Mouse (Mus musculus): ENCODE measurements around the gene Rab43. TPM values are rescaled to one million over a fixed set of nuclear protein-coding genes. Genes with fewer than 3 reads are reported as not detected.

Gene Rab43
- polyA plus RNA-seq, 1 experiment = 78.0 TPM

GRCm38 (mm10) chr6:87744632-87745031 is 67.3 kb downstream of the Rab43 start:
- Histone ChIP-seq H3K27ac (ENCODE audit: insufficient read depth, low read depth, low read length) (no peak overlapping the region), H3K4me1 (ENCODE audit: control insufficient read depth, insufficient read depth, low read length) (peaks cover 12% of the 10 kb centered on the region), H3K4me3 (ENCODE audit: insufficient read depth, low read length) (no peak overlapping the region)
- TF ChIP-seq CTCF (IDR thresholded peaks at IDR 0.05; ENCODE audit: low read depth, low read length) (no peak), POLR2A (IDR thresholded peaks at IDR 0.05; ENCODE audit: borderline replicate concordance, low read depth, low read length) (no peak)

GRCm38 (mm10) chr6:87743281-87743680 is 68.7 kb downstream of the Rab43 start:
- peaks cover 11% of the 10 kb centered on the region for H3K4me1 ChIP-seq (ENCODE audit: control insufficient read depth, insufficient read depth, low read length)
- TF ChIP-seq POLR2A (IDR thresholded peaks at IDR 0.05; ENCODE audit: borderline replicate concordance, low read depth, low read length) = no peak
- TF ChIP-seq CTCF (IDR thresholded peaks at IDR 0.05; ENCODE audit: low read depth, low read length) = no peak
- H3K27ac ChIP-seq (ENCODE audit: insufficient read depth, low read depth, low read length) = no peak overlapping the region
- no peak overlapping the region for H3K4me3 ChIP-seq (ENCODE audit: insufficient read depth, low read length)

- Histone ChIP-seq H3K27ac (ENCODE audit: insufficient read depth, low read depth, low read length) (no peak overlapping the region), H3K4me1 (ENCODE audit: control insufficient read depth, insufficient read depth, low read length) (peaks cover 10% of the 10 kb centered on the region), H3K4me3 (ENCODE audit: insufficient read depth, low read length) (no peak overlapping the region)
- no peak for TF ChIP-seq POLR2A (IDR thresholded peaks at IDR 0.05; ENCODE audit: borderline replicate concordance, low read depth, low read length)
- TF ChIP-seq CTCF (IDR thresholded peaks at IDR 0.05; ENCODE audit: low read depth, low read length) = peak; percentile 69
Observed at GRCm38 (mm10) chr6:87742804-87743203, 69.2 kb downstream of the Rab43 start.

GRCm38 (mm10) chr6:87741978-87742377 is 70.0 kb downstream of the Rab43 start:
- Histone ChIP-seq H3K4me1 (ENCODE audit: control insufficient read depth, insufficient read depth, low read length) (peaks cover 10% of the 10 kb centered on the region), H3K4me3 (ENCODE audit: insufficient read depth, low read length) (no peak overlapping the region), H3K27ac (ENCODE audit: insufficient read depth, low read depth, low read length) (no peak overlapping the region)
- no peak for TF ChIP-seq CTCF (IDR thresholded peaks at IDR 0.05; ENCODE audit: low read depth, low read length)

- H3K4me3 ChIP-seq (ENCODE audit: insufficient read depth, low read length) = no peak overlapping the region
- peaks cover 8% of the 10 kb centered on the region for H3K4me1 ChIP-seq (ENCODE audit: control insufficient read depth, insufficient read depth, low read length)
- TF ChIP-seq CTCF (IDR thresholded peaks at IDR 0.05; ENCODE audit: low read depth, low read length) = no peak
- no peak for TF ChIP-seq POLR2A (IDR thresholded peaks at IDR 0.05; ENCODE audit: borderline replicate concordance, low read depth, low read length)
- no peak overlapping the region for H3K27ac ChIP-seq (ENCODE audit: insufficient read depth, low read depth, low read length)
Observed at GRCm38 (mm10) chr6:87740496-87740895, 71.5 kb downstream of the Rab43 start.

- no peak overlapping the region for H3K27ac ChIP-seq (ENCODE audit: insufficient read depth, low read depth, low read length)
- no peak overlapping the region for H3K4me3 ChIP-seq (ENCODE audit: insufficient read depth, low read length)
- peaks cover 6% of the 10 kb centered on the region for H3K4me1 ChIP-seq (ENCODE audit: control insufficient read depth, insufficient read depth, low read length)
- TF ChIP-seq POLR2A (IDR thresholded peaks at IDR 0.05; ENCODE audit: borderline replicate concordance, low read depth, low read length) = no peak
- TF ChIP-seq CTCF (IDR thresholded peaks at IDR 0.05; ENCODE audit: low read depth, low read length) = no peak; the same call in 1 of the 2 replicates
Observed at GRCm38 (mm10) chr6:87739898-87740297, 72.1 kb downstream of the Rab43 start.

Other genes starting within 250 kb of the Rab43 start
- 0.70 and 1.1 TPM in 2 replicates for gene Prokr1, start 221.4 kb downstream of the Rab43 start, polyA plus RNA-seq (2012; ENCODE audit: insufficient read depth, insufficient read length, missing spikeins)
- 8.2 and 9.5 TPM in 2 replicates for gene Aplf, start 140.0 kb downstream of the Rab43 start, polyA plus RNA-seq (2012; ENCODE audit: insufficient read depth, insufficient read length, missing spikeins)
- not detected in 2 replicates for gene Efcc1, start 81.3 kb downstream of the Rab43 start, polyA plus RNA-seq (2012; ENCODE audit: insufficient read depth, insufficient read length, missing spikeins)
- gene Gp9, start 34.1 kb downstream of the Rab43 start, polyA plus RNA-seq (2012; ENCODE audit: insufficient read depth, insufficient read length, missing spikeins) = not detected in 2 replicates
- gene Gm45140, start 23.6 kb upstream of the Rab43 start, polyA plus RNA-seq (2012; ENCODE audit: insufficient read depth, insufficient read length, missing spikeins) = 7.9 and 10.0 TPM in 2 replicates
- gene Isy1, start 26.6 kb upstream of the Rab43 start, polyA plus RNA-seq (2012; ENCODE audit: insufficient read depth, insufficient read length, missing spikeins) = 38.3 and 44.8 TPM in 2 replicates
- 169 and 174 TPM in 2 replicates for gene Cnbp, start 38.9 kb upstream of the Rab43 start, polyA plus RNA-seq (2012; ENCODE audit: insufficient read depth, insufficient read length, missing spikeins)
- 49.5 and 51.7 TPM in 2 replicates for gene Copg1, start 75.7 kb upstream of the Rab43 start, polyA plus RNA-seq (2012; ENCODE audit: insufficient read depth, insufficient read length, missing spikeins)
- 20.0 and 21.2 TPM in 2 replicates for gene Hmces, start 101.8 kb upstream of the Rab43 start, polyA plus RNA-seq (2012; ENCODE audit: insufficient read depth, insufficient read length, missing spikeins)
- gene H1fx, start 169.5 kb upstream of the Rab43 start, polyA plus RNA-seq (2012; ENCODE audit: insufficient read depth, insufficient read length, missing spikeins) = 0.91 and 1.1 TPM in 2 replicates
- 475 and 476 TPM in 2 replicates for gene Rab7, start 233.1 kb upstream of the Rab43 start, polyA plus RNA-seq (2012; ENCODE audit: insufficient read depth, insufficient read length, missing spikeins)

Data from bone marrow macrophage, adult 2 months (primary cell).